Mouse (Mus musculus) megakaryocyte, embryonic 14.5 days (primary cell): Measurements from ENCODE around the gene Lkaaear1. TPM values are rescaled to one million over a fixed set of nuclear protein-coding genes. Genes with fewer than 3 reads are reported as not detected.

Experiments
- H3K27me3 ChIP-seq: replicated peaks from 2 replicates; pipeline ENCODE3; 2012; ENCODE audit warnings: inconsistent platforms
- H3K36me3 ChIP-seq: replicated peaks from 2 replicates; pipeline ENCODE3; 2012; ENCODE audit warnings: low read length, inconsistent platforms, mixed read lengths
- H3K4me1 ChIP-seq: 2 replicates; pipeline ENCODE4 v1.6.1; 2012; ENCODE audit warnings: inconsistent platforms
- H3K4me3 ChIP-seq: replicated peaks from 2 replicates; pipeline ENCODE3; 2012; ENCODE audit warnings: moderate library complexity, mild to moderate bottlenecking, inconsistent platforms
- H3K9me3 ChIP-seq: 2 replicates; pipeline ENCODE4 v1.6.1; 2012; ENCODE audit warnings: inconsistent platforms
- FLI1 ChIP-seq: IDR thresholded peaks from 2 replicates; pipeline ENCODE4 v1.6.1; 2012; ENCODE audit warnings: low read length, inconsistent platforms, mixed read lengths
- GATA1 ChIP-seq: IDR thresholded peaks from 3 replicates; pipeline ENCODE4 v1.6.1; 2012; ENCODE audit warnings: mixed read lengths, low read length, inconsistent platforms, borderline replicate concordance
- polyA plus RNA-seq: library from polyadenylated mRNA; stranded (reverse); fragments of >175 nt; gene quantifications from 2 replicates; pipeline ENCODE4 v1.2.3, GENCODE M21; 2012; ENCODE audit warnings: low replicate concordance; ENCODE audit not compliant: insufficient read depth

The Lkaaear1 gene
- polyA plus RNA-seq, 1 experiment = not detected

DNA sequence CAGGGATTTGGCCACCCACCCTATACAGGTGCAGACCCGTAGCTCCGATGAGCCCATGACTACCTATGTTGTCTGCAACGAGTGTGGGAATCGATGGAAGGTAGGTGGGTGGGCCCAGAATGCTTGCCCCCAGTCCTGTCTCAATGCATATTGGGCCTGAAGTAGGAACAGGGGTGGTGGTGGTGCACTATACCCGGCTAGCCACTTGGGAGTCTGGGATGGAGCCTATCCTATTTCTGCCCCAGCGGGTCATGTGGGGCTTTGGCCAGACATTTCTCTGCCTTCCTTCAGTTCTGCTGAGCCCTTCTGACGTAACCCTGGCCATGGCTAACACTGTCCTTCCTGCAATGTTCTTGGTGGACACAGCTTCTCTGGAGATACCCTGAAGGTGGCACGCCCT is 10.7 kb downstream of the Lkaaear1 start:
- TF ChIP-seq GATA1 = no peak
- no peak for TF ChIP-seq FLI1
- H3K4me1 ChIP-seq = peaks cover 33% of the 10 kb centered on the region

DNA sequence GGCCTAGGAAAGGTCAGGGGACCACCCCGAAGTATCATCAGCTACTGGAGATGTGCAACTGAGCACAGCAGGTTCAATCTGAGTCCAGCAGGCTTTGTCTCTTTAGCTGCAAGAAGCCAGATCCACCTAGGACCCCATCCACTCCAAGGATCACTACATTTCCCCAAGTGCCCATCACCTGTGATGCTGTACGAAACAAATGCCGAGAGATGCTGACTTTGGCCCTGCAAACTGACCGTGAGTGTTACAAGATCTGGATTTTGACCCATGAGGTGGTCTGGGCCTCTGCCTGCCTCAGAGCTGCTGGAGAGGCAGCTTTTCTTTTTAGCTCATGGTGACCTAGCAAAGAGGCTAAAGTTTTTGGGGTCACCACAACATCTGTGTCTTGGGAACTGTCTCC is 12.6 kb downstream of the Lkaaear1 start:
- Histone ChIP-seq H3K4me1 (peaks cover 23% of the 10 kb centered on the region), H3K36me3 (peaks cover 51% of the 10 kb centered on the region)

More for the DNA sequence above, 10.7 kb downstream of the Lkaaear1 start:
- Histone ChIP-seq H3K4me3 (no peak overlapping the region), H3K9me3 (no peaks in the 10 kb centered on the region), H3K27me3 (peaks cover 23% of the 10 kb centered on the region), H3K36me3 (peaks cover 51% of the 10 kb centered on the region)

DNA sequence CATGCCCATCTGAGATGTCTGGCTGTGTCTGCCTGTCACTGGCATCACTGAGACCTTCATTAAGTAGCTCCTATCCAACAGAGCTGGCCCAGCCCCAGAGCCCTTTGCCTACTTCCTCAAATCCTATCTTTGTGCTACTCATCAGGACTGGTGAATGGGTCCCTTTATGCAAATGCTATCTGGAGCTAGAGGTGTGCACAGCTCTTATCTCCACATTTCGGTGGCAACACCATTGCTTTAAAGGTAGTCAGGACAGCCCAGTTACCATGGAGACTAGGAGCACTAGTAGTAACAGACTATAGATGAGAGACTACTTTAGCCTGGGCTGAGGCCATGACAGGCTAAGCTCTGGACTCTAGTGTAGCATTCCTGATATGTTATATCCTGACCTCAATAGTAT is 13.5 kb downstream of the Lkaaear1 start:
- TF ChIP-seq FLI1 = no peak
- TF ChIP-seq GATA1 = no peak
- H3K9me3 ChIP-seq = no peaks in the 10 kb centered on the region
- peaks cover 30% of the 10 kb centered on the region for H3K27me3 ChIP-seq
- H3K4me3 ChIP-seq = no peak overlapping the region
- H3K4me1 ChIP-seq = peaks cover 23% of the 10 kb centered on the region
- peaks cover 43% of the 10 kb centered on the region for H3K36me3 ChIP-seq

More for the DNA sequence above, 12.6 kb downstream of the Lkaaear1 start:
- H3K9me3 ChIP-seq = no peaks in the 10 kb centered on the region
- TF ChIP-seq GATA1 (no peak), FLI1 (no peak)
- H3K4me3 ChIP-seq = no peak overlapping the region
- H3K27me3 ChIP-seq = peaks cover 29% of the 10 kb centered on the region

DNA sequence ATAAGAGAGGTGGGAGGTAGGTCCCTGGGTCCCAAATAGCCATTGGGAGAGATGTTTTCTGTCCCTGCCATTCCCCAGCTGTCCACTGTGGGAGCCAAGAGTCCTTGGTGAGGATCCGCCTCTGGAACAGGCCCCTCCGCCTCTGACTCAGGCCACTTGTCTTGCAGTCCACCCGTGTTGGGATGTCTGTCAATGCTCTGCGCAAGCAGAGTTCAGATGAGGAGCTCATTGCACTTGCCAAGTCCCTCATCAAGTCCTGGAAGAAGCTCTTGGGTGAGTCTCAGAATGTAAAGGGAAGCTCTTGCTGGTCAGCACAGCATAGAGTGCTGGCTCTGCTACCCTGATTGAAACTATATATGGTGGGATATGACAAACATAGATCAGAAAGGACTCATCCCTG is 14.9 kb downstream of the Lkaaear1 start:
- Histone ChIP-seq H3K4me3 (no peak overlapping the region), H3K4me1 (peaks cover 31% of the 10 kb centered on the region), H3K9me3 (no peaks in the 10 kb centered on the region), H3K36me3 (peaks cover 32% of the 10 kb centered on the region), H3K27me3 (peaks cover 30% of the 10 kb centered on the region)
- TF ChIP-seq GATA1 (no peak), FLI1 (no peak)

DNA sequence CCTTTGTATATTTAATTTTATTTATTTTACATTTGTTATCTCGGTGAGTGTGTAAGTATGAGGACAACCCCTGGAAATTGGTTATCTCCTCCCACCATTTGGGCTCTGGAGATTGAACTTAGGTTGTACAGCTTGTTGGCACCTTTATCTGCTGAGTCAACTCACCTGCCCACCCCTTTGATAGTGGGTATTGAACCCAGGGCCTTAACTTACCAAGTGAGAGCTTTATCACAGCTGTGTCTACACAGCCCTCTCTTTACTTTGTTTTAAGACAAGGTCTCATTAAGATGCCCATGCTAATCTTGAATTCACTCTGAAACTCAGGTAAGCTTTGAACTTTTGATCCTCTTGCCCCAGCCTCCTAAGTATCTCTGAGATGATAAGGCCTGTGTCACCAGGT is 16.3 kb downstream of the Lkaaear1 start:
- TF ChIP-seq GATA1 (no peak), FLI1 (no peak)
- H3K4me3 ChIP-seq = no peak overlapping the region
- no peaks in the 10 kb centered on the region for H3K9me3 ChIP-seq
- peaks cover 30% of the 10 kb centered on the region for H3K27me3 ChIP-seq
- peaks cover 18% of the 10 kb centered on the region for H3K36me3 ChIP-seq
- peaks cover 45% of the 10 kb centered on the region for H3K4me1 ChIP-seq

DNA sequence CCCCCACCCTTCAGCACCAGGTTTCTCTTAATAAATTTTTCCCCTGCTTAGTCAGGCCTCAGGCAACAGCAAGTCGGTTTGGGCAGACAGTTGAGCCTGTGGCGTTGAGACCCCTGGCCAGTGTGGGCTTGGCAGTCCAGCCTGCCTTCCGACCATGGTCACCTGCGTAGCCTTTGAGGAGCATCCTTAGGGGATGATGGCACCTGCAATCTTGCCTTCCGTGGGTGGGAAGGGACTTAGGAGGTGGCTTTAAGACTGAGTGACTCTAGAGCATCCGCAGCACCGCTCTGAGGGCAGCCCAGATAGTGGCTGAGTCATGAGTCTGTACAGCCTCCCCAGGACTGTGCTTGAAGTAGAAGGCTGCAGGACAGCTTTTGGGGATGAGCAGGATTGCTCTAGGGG is 17.5 kb downstream of the Lkaaear1 start:
- H3K36me3 ChIP-seq = peaks cover 6% of the 10 kb centered on the region
- no peaks in the 10 kb centered on the region for H3K9me3 ChIP-seq
- H3K27me3 ChIP-seq = peaks cover 30% of the 10 kb centered on the region
- no peak for TF ChIP-seq FLI1
- no peak for TF ChIP-seq GATA1
- H3K4me3 ChIP-seq = peak overlapping the region; percentile 95
- H3K4me1 ChIP-seq = peaks cover 58% of the 10 kb centered on the region

DNA sequence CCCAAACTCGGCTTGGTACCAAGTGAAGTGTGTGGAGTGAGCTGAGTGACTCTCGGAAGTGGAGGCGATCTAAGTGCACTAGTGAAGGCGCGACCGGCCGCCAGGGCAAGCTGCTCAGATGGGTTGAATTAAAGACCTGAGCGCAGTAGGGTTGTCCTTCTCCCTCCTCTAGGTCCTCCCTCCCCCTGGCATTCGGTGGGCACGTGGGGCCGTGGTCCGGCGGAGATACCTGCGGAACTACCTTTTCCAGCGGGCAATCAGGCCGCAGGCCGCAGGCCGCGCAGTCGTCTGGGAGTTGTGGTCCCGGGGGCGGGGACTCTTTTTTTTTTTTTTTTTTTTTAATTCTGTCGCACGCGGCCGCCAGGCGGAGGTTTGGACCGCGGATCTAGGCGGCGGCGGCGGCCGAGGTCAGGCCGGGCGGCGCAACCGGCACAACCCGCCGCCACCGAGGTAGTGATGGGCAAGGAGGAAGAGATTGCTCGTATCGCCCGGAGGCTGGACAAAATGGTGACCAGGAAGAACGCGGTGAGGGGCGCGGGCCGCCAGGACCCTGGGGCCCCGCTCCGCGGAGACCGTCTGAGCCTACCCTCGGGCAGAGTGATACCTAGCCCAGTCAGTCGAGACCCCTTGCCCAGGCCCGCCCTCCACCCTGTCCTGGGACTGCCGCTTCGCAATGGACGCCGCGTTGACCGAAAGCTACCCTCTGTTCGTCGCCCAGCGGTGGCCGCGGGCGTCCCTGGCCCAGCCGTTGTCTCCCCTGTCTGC is 18.1 kb downstream of the Lkaaear1 start, which contains the start of gene Tcea2:
Gene Tcea2 (plus strand): TSS at position 360 of the 765 bp plus-strand sequence.
- peaks cover 64% of the 10 kb centered on the region for H3K4me1 ChIP-seq
- H3K9me3 ChIP-seq = no peaks in the 10 kb centered on the region
- H3K4me3 ChIP-seq = peak within 1 kb of the TSS; percentile 95
- TF ChIP-seq GATA1 (no peak), FLI1 (no peak)
- peaks cover under 1% of the 10 kb centered on the region for H3K36me3 ChIP-seq
- H3K27me3 ChIP-seq = peaks cover 30% of the 10 kb centered on the region

DNA sequence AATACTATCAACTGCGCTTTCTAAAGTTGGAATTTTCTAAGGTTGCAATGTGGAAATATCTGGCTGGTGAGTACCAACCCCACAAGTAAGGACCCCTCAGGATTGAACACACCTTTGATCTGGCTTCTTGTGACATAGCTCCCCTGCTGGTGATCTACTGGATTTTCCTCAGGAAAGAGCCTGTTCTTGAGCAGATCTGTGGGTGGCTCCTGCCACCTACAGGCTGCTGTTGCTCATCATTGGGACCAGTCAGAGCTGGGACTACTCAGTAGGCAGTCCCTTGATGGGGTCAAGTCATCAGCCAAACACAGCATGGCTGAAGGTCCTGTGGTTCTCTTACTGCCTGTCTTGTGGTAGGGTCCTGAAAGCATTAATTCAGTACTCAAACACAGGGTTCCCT is 19.5 kb downstream of the Lkaaear1 start:
- TF ChIP-seq FLI1 (no peak), GATA1 (no peak)
- peaks cover 77% of the 10 kb centered on the region for H3K4me1 ChIP-seq
- H3K4me3 ChIP-seq = no peak overlapping the region
- H3K27me3 ChIP-seq = peaks cover 36% of the 10 kb centered on the region
- no peaks in the 10 kb centered on the region for H3K9me3 ChIP-seq
- no peaks in the 10 kb centered on the region for H3K36me3 ChIP-seq

DNA sequence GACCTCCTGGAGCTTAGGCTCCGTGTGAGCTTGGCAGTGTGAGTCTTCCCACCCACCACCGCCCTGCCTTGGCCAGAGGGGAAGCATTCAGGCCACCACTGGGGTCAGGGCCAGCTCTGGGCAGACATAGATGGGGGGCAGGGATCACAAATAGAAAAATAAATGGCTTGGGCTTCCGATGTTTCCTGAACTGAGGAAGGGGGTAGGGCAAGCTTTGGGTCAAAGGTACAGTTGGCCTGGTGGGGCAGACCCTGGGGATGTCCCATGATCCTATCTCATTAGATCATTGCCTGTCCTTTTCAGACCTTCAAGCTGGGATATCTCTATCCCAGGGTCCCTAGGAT is 20.5 kb downstream of the Lkaaear1 start:
- TF ChIP-seq FLI1 (no peak), GATA1 (no peak)
- Histone ChIP-seq H3K36me3 (no peaks in the 10 kb centered on the region), H3K4me3 (no peak overlapping the region), H3K4me1 (peaks cover 88% of the 10 kb centered on the region), H3K27me3 (peaks cover 39% of the 10 kb centered on the region), H3K9me3 (no peaks in the 10 kb centered on the region)

DNA sequence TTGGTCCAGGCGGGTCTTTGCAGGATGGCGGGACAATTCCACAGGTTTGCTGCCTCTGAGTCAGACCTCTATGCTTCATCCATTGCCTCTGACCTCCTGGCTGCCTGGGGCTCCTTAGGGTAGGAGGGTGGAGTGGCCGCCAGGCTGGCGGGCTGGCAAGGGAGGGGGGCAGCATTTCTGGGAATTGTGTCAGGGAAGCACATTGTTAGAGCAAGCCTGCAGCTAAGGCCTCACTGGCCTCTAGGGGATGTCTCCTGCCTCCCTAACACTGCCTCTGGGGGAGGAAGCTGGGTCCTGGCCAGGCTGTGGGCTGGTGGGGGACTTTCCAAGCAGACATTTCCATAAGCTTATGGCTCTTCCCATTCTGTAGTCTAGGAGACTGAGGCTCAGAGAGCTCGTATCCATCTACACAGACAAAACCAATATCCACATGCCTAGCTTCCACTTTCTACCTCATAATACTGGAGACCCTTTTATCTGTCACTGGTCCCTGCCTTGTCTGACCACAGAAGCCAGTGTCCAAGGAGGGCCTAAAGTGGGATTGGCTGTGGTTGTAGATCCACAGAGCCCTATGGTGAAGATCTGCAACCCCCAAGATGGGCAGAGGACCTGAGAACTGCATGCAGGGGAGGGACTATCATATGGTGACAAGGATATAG is 21.0 kb downstream of the Lkaaear1 start:
- H3K4me3 ChIP-seq = no peak overlapping the region
- peaks cover 89% of the 10 kb centered on the region for H3K4me1 ChIP-seq
- TF ChIP-seq FLI1 (no peak), GATA1 (no peak)
- H3K9me3 ChIP-seq = no peaks in the 10 kb centered on the region
- H3K36me3 ChIP-seq = no peaks in the 10 kb centered on the region
- peaks cover 41% of the 10 kb centered on the region for H3K27me3 ChIP-seq

DNA sequence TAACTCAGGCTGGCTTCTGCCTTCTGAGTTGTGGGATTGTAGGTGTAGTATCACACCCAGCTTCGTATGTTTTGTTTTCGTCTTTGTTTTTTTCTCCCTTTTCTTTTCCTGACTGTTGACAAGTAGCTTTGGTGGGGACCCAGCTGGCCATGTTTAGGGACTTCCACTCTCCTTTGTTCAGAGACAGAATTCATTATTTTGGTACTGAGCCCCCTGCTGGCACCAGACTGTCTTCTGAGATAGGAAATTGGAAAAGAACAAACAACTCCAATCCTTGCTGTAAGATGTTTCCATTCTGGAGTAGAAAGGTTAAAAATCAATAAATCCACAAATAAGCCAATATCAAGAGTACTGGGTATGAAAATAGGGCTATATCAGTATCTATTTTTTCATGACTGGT is 21.8 kb downstream of the Lkaaear1 start:
- Histone ChIP-seq H3K4me1 (peaks cover 90% of the 10 kb centered on the region), H3K27me3 (peaks cover 46% of the 10 kb centered on the region), H3K4me3 (no peak overlapping the region), H3K36me3 (no peaks in the 10 kb centered on the region), H3K9me3 (no peaks in the 10 kb centered on the region)
- no peak for TF ChIP-seq FLI1
- no peak for TF ChIP-seq GATA1
